Mouse (Mus musculus) brain, embryonic 14.5 days (tissue): Measurements from ENCODE around the gene Rab22a.

Source experiments
- CTCF ChIP-seq: fragments of 200-500 bp; IDR thresholded peaks from 2 replicates; pipeline ENCODE4 v1.5.1; 2012; ENCODE audit warnings: inconsistent platforms, mild to moderate bottlenecking, moderate library complexity, borderline replicate concordance; ENCODE audit not compliant: insufficient read depth, insufficient read length; ENCODE audit errors: extremely low read depth
- POLR2A ChIP-seq: fragments of 200-500 bp; IDR thresholded peaks from 2 replicates; pipeline ENCODE4 v1.6.1; 2012; ENCODE audit warnings: mild to moderate bottlenecking, inconsistent platforms, borderline replicate concordance; ENCODE audit not compliant: poor library complexity, insufficient read depth, insufficient read length, severe bottlenecking; ENCODE audit errors: extremely low read depth

DNA sequence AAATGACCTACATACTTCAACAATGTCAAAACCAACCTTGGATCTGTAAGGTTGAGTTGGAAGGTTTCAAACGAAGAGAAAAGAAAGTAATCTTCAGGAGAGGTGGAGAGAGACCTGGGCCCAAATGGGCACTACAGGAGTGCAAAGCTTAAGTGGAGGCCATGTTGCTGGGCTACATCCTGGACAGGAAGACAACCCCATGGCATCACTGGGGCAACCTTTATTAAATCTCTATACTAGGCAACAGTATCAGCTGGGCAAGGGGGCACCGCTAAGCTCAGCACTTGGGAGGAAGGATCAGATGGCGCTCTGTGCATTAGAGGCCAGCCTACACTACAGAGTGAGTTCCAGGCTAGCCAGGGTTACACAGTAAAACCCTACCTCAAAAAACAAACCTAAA lies 33.8 kb upstream of the Rab22a start:
- TF ChIP-seq CTCF (no peak), POLR2A (no peak)
